Mouse (Mus musculus) spleen, postnatal 36 days (tissue): ENCODE measurements around the gene Gas6.
A peak's percentile ranks its signal among the peaks of the same experiment; 100 is the strongest.

ENCODE experiments used
- DNase-seq, 2 experiments: peaks; one replicate each; pipeline ENCODE4 v3.0.0; 2022; ENCODE audit warnings: low spot score in 2 of 2, mixed read lengths in 1 of 2

Gas6 gene

GRCm38 (mm10) chr8:13493858-13494631 is at the start of gene Gas6:
TSS of gene Gas6 (minus strand) at chr8:13494490.
- DNase-seq = no peak

- no peak for DNase-seq
Measured at GRCm38 (mm10) chr8:13541526-13541925, 47.2 kb upstream of the Gas6 start.

GRCm38 (mm10) chr8:13540122-13540521 is 45.8 kb upstream of the Gas6 start:
- no peak for DNase-seq

- DNase-seq = no peak
Measured at GRCm38 (mm10) chr8:13538821-13539220, 44.5 kb upstream of the Gas6 start.

- no peak for DNase-seq
Measured at GRCm38 (mm10) chr8:13537102-13537501, 42.8 kb upstream of the Gas6 start.

- DNase-seq = no peak
Measured at GRCm38 (mm10) chr8:13533123-13533522, 38.8 kb upstream of the Gas6 start.

GRCm38 (mm10) chr8:13531602-13532171 is 37.4 kb upstream of the Gas6 start:
- no peak for DNase-seq

- peak; percentile 52 to 59 for DNase-seq
Measured at GRCm38 (mm10) chr8:13530941-13531340, 36.7 kb upstream of the Gas6 start.

- DNase-seq = no peak
Measured at GRCm38 (mm10) chr8:13530401-13530800, 36.1 kb upstream of the Gas6 start.

GRCm38 (mm10) chr8:13529891-13530316 is 35.6 kb upstream of the Gas6 start:
- DNase-seq = no peak

GRCm38 (mm10) chr8:13529011-13529840 is 34.9 kb upstream of the Gas6 start:
- no peak for DNase-seq

GRCm38 (mm10) chr8:13521392-13521791 is 27.1 kb upstream of the Gas6 start:
- DNase-seq = no peak

- no peak for DNase-seq
Measured at GRCm38 (mm10) chr8:13520349-13520748, 26.1 kb upstream of the Gas6 start.

GRCm38 (mm10) chr8:13519503-13519902 is 25.2 kb upstream of the Gas6 start:
- no peak for DNase-seq

GRCm38 (mm10) chr8:13517284-13517781 is 23.0 kb upstream of the Gas6 start:
- DNase-seq = no peak

- DNase-seq = no peak
Measured at GRCm38 (mm10) chr8:13516728-13517127, 22.4 kb upstream of the Gas6 start.

GRCm38 (mm10) chr8:13516011-13516442 is 21.7 kb upstream of the Gas6 start:
- no peak for DNase-seq

GRCm38 (mm10) chr8:13513556-13514370 is 19.5 kb upstream of the Gas6 start:
- no peak for DNase-seq

GRCm38 (mm10) chr8:13512677-13513076 is 18.4 kb upstream of the Gas6 start:
- no peak for DNase-seq

GRCm38 (mm10) chr8:13512016-13512415 is 17.7 kb upstream of the Gas6 start:
- no peak for DNase-seq

GRCm38 (mm10) chr8:13507284-13507937 is 13.1 kb upstream of the Gas6 start:
- no peak for DNase-seq
